Mouse (Mus musculus): ENCODE measurements around the gene Ankub1. TPM values are rescaled to one million over a fixed set of nuclear protein-coding genes. Genes with fewer than 3 reads are reported as not detected.
A peak's percentile ranks its signal among the peaks of the same experiment; 100 is the strongest.

The Ankub1 gene
- polyA plus RNA-seq, 1 experiment from 2014 or later, result not detected

GRCm38 (mm10) chr3:57653646-57654045 lies 39.0 kb downstream of the Ankub1 start:
- H3K4me1 ChIP-seq (ENCODE audit: control insufficient read depth, insufficient read depth, low read length), result peaks cover 3% of the 10 kb centered on the region; the same call in 1 of the 2 replicates
- 88% methylated on average over 3 of the region's 3 CpGs for WGBS
- H3K9me3 ChIP-seq (ENCODE audit: control insufficient read depth, low read length), result no peaks in the 10 kb centered on the region
- H3K4me3 ChIP-seq (ENCODE audit: low read length), result no peak overlapping the region
- H3K27ac ChIP-seq (ENCODE audit: low read depth, low read length), result no peak overlapping the region
- no peaks in the 10 kb centered on the region; the same call in 1 of the 2 replicates for H3K36me3 ChIP-seq (ENCODE audit: control insufficient read depth, insufficient read depth, low read length)
- H3K9ac ChIP-seq (ENCODE audit: low read depth, low read length), result no peak overlapping the region
- H3K27me3 ChIP-seq (ENCODE audit: control insufficient read depth, insufficient read depth, low read length), result no peaks in the 10 kb centered on the region
- H3K4me2 ChIP-seq (replicated peaks; ENCODE audit: low read depth, low read length), result no peak overlapping the region
- ATAC-seq (ENCODE audit: low FRiP score, low TSS enrichment), result no peak

DNA sequence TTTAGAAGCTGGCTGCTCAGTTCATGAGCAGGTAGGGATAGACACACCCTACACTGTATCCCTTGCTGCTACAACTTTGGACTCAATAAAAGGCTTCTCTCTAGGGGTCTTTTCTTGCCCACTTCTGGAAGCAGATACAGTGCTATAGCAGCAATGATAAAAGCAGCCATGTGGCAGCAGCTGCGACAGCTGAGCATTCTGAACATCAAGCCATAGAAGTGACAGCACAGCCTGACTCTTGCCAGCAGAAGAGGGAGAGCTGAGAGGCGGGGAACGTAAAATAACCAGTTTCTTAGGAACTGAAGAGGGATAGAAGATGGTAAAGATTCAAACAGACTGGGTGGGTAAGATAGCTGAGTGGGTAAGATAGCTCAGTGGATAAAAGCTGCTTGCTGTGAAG lies 40.1 kb downstream of the Ankub1 start:
- 88% methylated on average over 3 of the region's 3 CpGs for WGBS
- no peak for ATAC-seq (ENCODE audit: low FRiP score, low TSS enrichment)

DNA sequence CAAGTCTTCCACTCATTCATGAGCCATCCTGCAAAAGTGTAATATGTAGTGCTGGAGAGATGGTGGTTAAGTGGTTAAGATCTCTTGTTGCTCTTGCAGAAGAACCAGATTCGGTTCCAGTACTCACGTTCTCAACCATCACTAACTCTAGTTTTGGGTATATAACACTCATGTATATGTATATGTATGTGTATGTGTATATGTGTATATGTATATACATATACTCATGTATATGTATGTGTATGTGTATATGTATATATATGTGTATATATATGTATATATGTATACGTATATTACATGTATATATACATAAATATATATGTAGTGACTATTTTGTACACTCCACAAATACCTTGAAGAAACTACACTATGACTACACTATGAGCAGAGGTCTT lies 40.7 kb downstream of the Ankub1 start:
- ATAC-seq (ENCODE audit: low FRiP score, low TSS enrichment), result 0 out of 2 replicates have a peak, but pooled peaks have one; percentile 7
- 72% methylated on average over 3 of the region's 3 CpGs for WGBS
- H3K27ac ChIP-seq (ENCODE audit: low read depth, low read length), result peak overlapping the region; percentile 82; the same call in 1 of the 2 replicates

More for the DNA sequence above, 40.1 kb downstream of the Ankub1 start:
- Histone ChIP-seq H3K4me3 (ENCODE audit: low read length) (no peak overlapping the region), H3K4me2 (replicated peaks; ENCODE audit: low read depth, low read length) (no peak overlapping the region), H3K4me1 (ENCODE audit: control insufficient read depth, insufficient read depth, low read length) (peaks cover 3% of the 10 kb centered on the region; the same call in 1 of the 2 replicates), H3K27me3 (ENCODE audit: control insufficient read depth, insufficient read depth, low read length) (no peaks in the 10 kb centered on the region), H3K36me3 (ENCODE audit: control insufficient read depth, insufficient read depth, low read length) (no peaks in the 10 kb centered on the region; the same call in 1 of the 2 replicates), H3K9ac (ENCODE audit: low read depth, low read length) (no peak overlapping the region), H3K9me3 (ENCODE audit: control insufficient read depth, low read length) (no peaks in the 10 kb centered on the region), H3K27ac (ENCODE audit: low read depth, low read length) (no peak overlapping the region)

GRCm38 (mm10) chr3:57651231-57651864 lies 41.3 kb downstream of the Ankub1 start, which contains the start of gene Commd2:
TSS of gene Commd2 (minus strand) at chr3:57651715.
- Histone ChIP-seq H3K9ac (ENCODE audit: low read depth, low read length) (peak within 1 kb of the TSS; percentile 80), H3K27ac (ENCODE audit: low read depth, low read length) (peak within 1 kb of the TSS; percentile 82), H3K4me2 (replicated peaks; ENCODE audit: low read depth, low read length) (peak within 1 kb of the TSS; percentile 65), H3K27me3 (ENCODE audit: control insufficient read depth, insufficient read depth, low read length) (no peaks in the 10 kb centered on the region), H3K36me3 (ENCODE audit: control insufficient read depth, insufficient read depth, low read length) (peaks cover 5% of the 10 kb centered on the region; the same call in 1 of the 2 replicates), H3K4me1 (ENCODE audit: control insufficient read depth, insufficient read depth, low read length) (peaks cover 3% of the 10 kb centered on the region; the same call in 1 of the 2 replicates), H3K9me3 (ENCODE audit: control insufficient read depth, low read length) (no peaks in the 10 kb centered on the region), H3K4me3 (ENCODE audit: low read length) (peak within 1 kb of the TSS; percentile 77)
- WGBS, result under 1% methylated on average over 42 of the region's 42 CpGs
- peak; percentile 98 for ATAC-seq (ENCODE audit: low FRiP score, low TSS enrichment)

More for the DNA sequence above, 40.7 kb downstream of the Ankub1 start:
- no peaks in the 10 kb centered on the region; the same call in 1 of the 2 replicates for H3K36me3 ChIP-seq (ENCODE audit: control insufficient read depth, insufficient read depth, low read length)
- no peaks in the 10 kb centered on the region for H3K27me3 ChIP-seq (ENCODE audit: control insufficient read depth, insufficient read depth, low read length)
- H3K4me1 ChIP-seq (ENCODE audit: control insufficient read depth, insufficient read depth, low read length), result peaks cover 3% of the 10 kb centered on the region; the same call in 1 of the 2 replicates
- H3K4me2 ChIP-seq (replicated peaks; ENCODE audit: low read depth, low read length), result peak overlapping the region; percentile 65
- H3K9ac ChIP-seq (ENCODE audit: low read depth, low read length), result peak overlapping the region; percentile 80
- no peaks in the 10 kb centered on the region for H3K9me3 ChIP-seq (ENCODE audit: control insufficient read depth, low read length)
- peak overlapping the region; percentile 77 for H3K4me3 ChIP-seq (ENCODE audit: low read length)

- no peak for ATAC-seq (ENCODE audit: low FRiP score, low TSS enrichment)
- Histone ChIP-seq H3K4me3 (ENCODE audit: low read length) (no peak overlapping the region), H3K4me1 (ENCODE audit: control insufficient read depth, insufficient read depth, low read length) (no peaks in the 10 kb centered on the region)
Observed at GRCm38 (mm10) chr3:57643191-57643590, 49.4 kb downstream of the Ankub1 start.

GRCm38 (mm10) chr3:57637596-57637995 lies 55.0 kb downstream of the Ankub1 start:
- no peaks in the 10 kb centered on the region for H3K9me3 ChIP-seq (ENCODE audit: control insufficient read depth, low read length)
- H3K9ac ChIP-seq (ENCODE audit: low read depth, low read length), result no peak overlapping the region
- no peaks in the 10 kb centered on the region for H3K27me3 ChIP-seq (ENCODE audit: control insufficient read depth, insufficient read depth, low read length)
- H3K4me3 ChIP-seq (ENCODE audit: low read length), result no peak overlapping the region
- ATAC-seq (ENCODE audit: low FRiP score, low TSS enrichment), result no peak
- 79% methylated on average over 6 of the region's 6 CpGs for WGBS
- H3K27ac ChIP-seq (ENCODE audit: low read depth, low read length), result no peak overlapping the region
- H3K36me3 ChIP-seq (ENCODE audit: control insufficient read depth, insufficient read depth, low read length), result no peaks in the 10 kb centered on the region
- H3K4me1 ChIP-seq (ENCODE audit: control insufficient read depth, insufficient read depth, low read length), result no peaks in the 10 kb centered on the region
- H3K4me2 ChIP-seq (replicated peaks; ENCODE audit: low read depth, low read length), result no peak overlapping the region

More at GRCm38 (mm10) chr3:57643191-57643590, 49.4 kb downstream of the Ankub1 start:
- Histone ChIP-seq H3K9me3 (ENCODE audit: control insufficient read depth, low read length) (no peaks in the 10 kb centered on the region), H3K4me2 (replicated peaks; ENCODE audit: low read depth, low read length) (no peak overlapping the region), H3K27me3 (ENCODE audit: control insufficient read depth, insufficient read depth, low read length) (no peaks in the 10 kb centered on the region), H3K36me3 (ENCODE audit: control insufficient read depth, insufficient read depth, low read length) (peaks cover 20% of the 10 kb centered on the region), H3K9ac (ENCODE audit: low read depth, low read length) (no peak overlapping the region), H3K27ac (ENCODE audit: low read depth, low read length) (no peak overlapping the region)
- 93% methylated on average over 6 of the region's 6 CpGs for WGBS

DNA sequence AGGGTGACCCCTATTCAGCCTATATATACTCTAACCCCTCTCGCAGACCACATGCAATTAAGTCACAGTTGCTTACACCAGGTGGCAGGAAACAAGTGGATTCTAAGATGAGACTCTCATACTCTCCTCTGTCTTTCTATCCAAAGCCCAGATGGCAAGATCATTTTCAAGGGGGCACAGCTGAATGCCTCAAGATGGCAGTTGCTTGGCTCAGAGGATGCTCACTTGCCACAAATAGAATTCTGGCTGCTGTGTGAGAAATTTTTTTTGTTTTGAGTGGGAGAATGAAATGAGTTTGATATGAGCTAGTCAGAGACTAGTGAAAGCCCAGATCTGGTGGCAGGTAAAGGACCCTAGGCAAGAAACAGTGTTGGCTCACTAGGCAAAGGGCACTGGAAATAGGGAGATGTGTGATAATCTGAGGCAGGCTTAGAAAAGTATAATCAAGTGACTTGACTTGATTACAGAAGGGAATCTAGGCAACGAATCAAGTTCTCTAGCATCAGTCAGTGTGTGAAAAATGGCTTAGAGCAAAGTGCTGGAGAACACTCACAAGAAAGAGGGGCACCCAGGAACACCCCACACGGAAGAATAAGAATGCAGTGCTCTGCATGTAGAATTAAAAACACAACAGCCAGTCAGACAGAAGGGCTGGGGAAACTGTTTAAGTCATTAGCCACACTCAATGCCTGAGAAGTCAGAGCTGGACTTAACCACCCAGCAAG lies 57.7 kb downstream of the Ankub1 start:
- no peaks in the 10 kb centered on the region for H3K4me1 ChIP-seq (ENCODE audit: control insufficient read depth, insufficient read depth, low read length)
- ATAC-seq (ENCODE audit: low FRiP score, low TSS enrichment), result no peak
- H3K9me3 ChIP-seq (ENCODE audit: control insufficient read depth, low read length), result no peaks in the 10 kb centered on the region
- H3K9ac ChIP-seq (ENCODE audit: low read depth, low read length), result no peak overlapping the region
- H3K27ac ChIP-seq (ENCODE audit: low read depth, low read length), result no peak overlapping the region
- H3K4me3 ChIP-seq (ENCODE audit: low read length), result no peak overlapping the region
- no peaks in the 10 kb centered on the region for H3K27me3 ChIP-seq (ENCODE audit: control insufficient read depth, insufficient read depth, low read length)
- 82% methylated on average over 3 of the region's 3 CpGs for WGBS
- H3K36me3 ChIP-seq (ENCODE audit: control insufficient read depth, insufficient read depth, low read length), result no peaks in the 10 kb centered on the region
- no peak overlapping the region for H3K4me2 ChIP-seq (replicated peaks; ENCODE audit: low read depth, low read length)

DNA sequence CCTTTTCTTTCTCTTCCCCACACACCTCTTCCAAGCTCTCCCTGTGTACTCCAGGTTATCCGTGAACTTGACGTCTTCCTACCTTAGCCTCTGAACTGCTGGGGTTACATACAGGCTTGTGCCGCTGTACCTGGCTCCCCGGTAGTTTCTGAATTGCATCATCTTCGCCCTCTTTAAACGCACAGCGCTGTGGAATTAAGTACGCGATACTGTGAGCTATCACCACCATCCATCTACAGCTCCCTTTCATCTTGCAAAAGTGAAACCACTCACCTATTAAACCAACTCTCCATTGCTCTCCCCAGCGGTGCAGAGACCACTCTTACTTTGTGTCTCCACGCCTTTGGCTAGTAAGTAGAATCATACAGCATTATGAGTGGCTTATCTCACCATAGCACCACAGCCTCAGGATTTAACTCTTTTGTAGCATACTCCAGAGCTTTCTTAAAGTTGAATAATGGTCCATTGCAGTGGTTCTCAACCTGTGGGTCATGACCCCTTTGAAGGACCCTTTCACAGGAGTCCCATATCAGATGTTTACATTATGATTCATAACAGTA lies 65.6 kb downstream of the Ankub1 start:
- Histone ChIP-seq H3K4me1 (ENCODE audit: control insufficient read depth, insufficient read depth, low read length) (no peaks in the 10 kb centered on the region), H3K4me2 (replicated peaks; ENCODE audit: low read depth, low read length) (no peak overlapping the region), H3K9me3 (ENCODE audit: control insufficient read depth, low read length) (no peaks in the 10 kb centered on the region), H3K27me3 (ENCODE audit: control insufficient read depth, insufficient read depth, low read length) (no peaks in the 10 kb centered on the region), H3K9ac (ENCODE audit: low read depth, low read length) (no peak overlapping the region), H3K4me3 (ENCODE audit: low read length) (no peak overlapping the region), H3K36me3 (ENCODE audit: control insufficient read depth, insufficient read depth, low read length) (no peaks in the 10 kb centered on the region), H3K27ac (ENCODE audit: low read depth, low read length) (no peak overlapping the region)
- no peak for ATAC-seq (ENCODE audit: low FRiP score, low TSS enrichment)
- WGBS, result 71% methylated on average over 10 of the region's 11 CpGs

Data from kidney, embryonic 14.5 days (tissue).